Mouse (Mus musculus) embryonic fibroblast, embryonic 13.5 days (primary cell): ENCODE data around the gene Lrrc27. TPM values are rescaled to one million over a fixed set of nuclear protein-coding genes. Genes with fewer than 3 reads are reported as not detected.
A peak's percentile ranks its signal among the peaks of the same experiment; 100 is the strongest.

Experiments used
- H3K27ac ChIP-seq: 2 replicates; pipeline ENCODE4 v1.5.1; 2012; ENCODE audit warnings: low read length, control low read depth, inconsistent platforms; ENCODE audit not compliant: insufficient read depth
- H3K4me1 ChIP-seq: 2 replicates; pipeline ENCODE4 v1.6.1; 2011; ENCODE audit warnings: low read length; ENCODE audit not compliant: control insufficient read depth, insufficient read depth
- H3K4me3 ChIP-seq: 2 replicates; pipeline ENCODE4 v1.5.1; 2011; ENCODE audit warnings: mild to moderate bottlenecking, control low read depth, low read length; ENCODE audit not compliant: insufficient read depth
- CTCF ChIP-seq: IDR thresholded peaks from 2 replicates; pipeline ENCODE4 v1.5.1; 2011; ENCODE audit warnings: mild to moderate bottlenecking, control low read depth, low read length, moderate library complexity, borderline replicate concordance; ENCODE audit not compliant: insufficient read depth
- POLR2A ChIP-seq: IDR thresholded peaks from 2 replicates; pipeline ENCODE4 v1.6.1; 2011; ENCODE audit warnings: low read depth, mild to moderate bottlenecking, control low read depth, low read length, moderate library complexity
- polyA plus RNA-seq: library from polyadenylated mRNA; stranded (reverse); fragments of >200 nt; gene quantifications from 2 replicates; pipeline ENCODE4 v1.2.4, GENCODE M21; 2011; ENCODE audit warnings: low read depth; ENCODE audit not compliant: missing spikeins, insufficient read length

Lrrc27 gene
- polyA plus RNA-seq: 25.2 and 27.8 TPM in 2 replicates

- peak within 1 kb of the TSS; percentile 60 for H3K27ac ChIP-seq
- no peak for TF ChIP-seq CTCF
- peak; percentile 92 for TF ChIP-seq POLR2A
- peak within 1 kb of the TSS; percentile 64 for H3K4me3 ChIP-seq
- peaks cover 6% of the 10 kb centered on the region for H3K4me1 ChIP-seq
Observed at GRCm38 (mm10) chr7:139212754-139213745, at the start of gene Lrrc27, which contains the start of gene Stk32c. Gene Lrrc27, plus strand, starts transcription at chr7:139212988. Gene Stk32c, minus strand, starts transcription at chr7:139213307.

GRCm38 (mm10) chr7:139164410-139164809 lies 48.4 kb upstream of the Lrrc27 start:
- TF ChIP-seq CTCF (no peak), POLR2A (no peak)
- Histone ChIP-seq H3K4me1 (no peaks in the 10 kb centered on the region), H3K4me3 (no peak overlapping the region)

GRCm38 (mm10) chr7:139169143-139169542 lies 43.6 kb upstream of the Lrrc27 start:
- Histone ChIP-seq H3K4me1 (no peaks in the 10 kb centered on the region), H3K27ac (no peak overlapping the region), H3K4me3 (no peak overlapping the region)
- TF ChIP-seq CTCF (no peak), POLR2A (no peak)

More at GRCm38 (mm10) chr7:139164410-139164809, 48.4 kb upstream of the Lrrc27 start:
- H3K27ac ChIP-seq: no peak overlapping the region

GRCm38 (mm10) chr7:139179299-139179698 lies 33.5 kb upstream of the Lrrc27 start:
- Histone ChIP-seq H3K27ac (no peak overlapping the region), H3K4me1 (no peaks in the 10 kb centered on the region), H3K4me3 (no peak overlapping the region)
- TF ChIP-seq POLR2A (no peak), CTCF (no peak)

GRCm38 (mm10) chr7:139180058-139180457 lies 32.7 kb upstream of the Lrrc27 start:
- Histone ChIP-seq H3K4me3 (no peak overlapping the region), H3K27ac (no peak overlapping the region), H3K4me1 (no peaks in the 10 kb centered on the region)
- no peak for TF ChIP-seq CTCF
- no peak for TF ChIP-seq POLR2A

GRCm38 (mm10) chr7:139184396-139184795 lies 28.4 kb upstream of the Lrrc27 start:
- H3K4me1 ChIP-seq: no peaks in the 10 kb centered on the region
- no peak overlapping the region for H3K4me3 ChIP-seq
- no peak for TF ChIP-seq POLR2A
- TF ChIP-seq CTCF: no peak
- no peak overlapping the region for H3K27ac ChIP-seq

- Histone ChIP-seq H3K27ac (no peak overlapping the region), H3K4me1 (no peaks in the 10 kb centered on the region), H3K4me3 (no peak overlapping the region)
- TF ChIP-seq POLR2A (no peak), CTCF (no peak)
Observed at GRCm38 (mm10) chr7:139184846-139185245, 27.9 kb upstream of the Lrrc27 start.

GRCm38 (mm10) chr7:139185971-139186370 lies 26.8 kb upstream of the Lrrc27 start:
- H3K4me1 ChIP-seq: no peaks in the 10 kb centered on the region
- TF ChIP-seq POLR2A: no peak
- TF ChIP-seq CTCF: no peak
- H3K27ac ChIP-seq: no peak overlapping the region
- no peak overlapping the region for H3K4me3 ChIP-seq

GRCm38 (mm10) chr7:139186436-139186835 lies 26.4 kb upstream of the Lrrc27 start:
- H3K4me1 ChIP-seq: no peaks in the 10 kb centered on the region
- H3K27ac ChIP-seq: no peak overlapping the region
- H3K4me3 ChIP-seq: no peak overlapping the region
- TF ChIP-seq CTCF (no peak), POLR2A (no peak)

GRCm38 (mm10) chr7:139187277-139187676 lies 25.5 kb upstream of the Lrrc27 start:
- no peak overlapping the region for H3K27ac ChIP-seq
- TF ChIP-seq POLR2A (no peak), CTCF (no peak)
- no peaks in the 10 kb centered on the region for H3K4me1 ChIP-seq
- no peak overlapping the region for H3K4me3 ChIP-seq
